Mouse (Mus musculus) monocyte, adult 5-6 weeks (primary cell): ENCODE data around the gene Tnnt3. TPM values are rescaled to one million over a fixed set of nuclear protein-coding genes. Genes with fewer than 3 reads are reported as not detected.

Experiments used
- ATAC-seq: fragments of 153-309, 156-312 bp; replicated peaks from 2 replicates; pipeline ENCODE4 v1.8.0; 2017; ENCODE audit warnings: mild to moderate bottlenecking; ENCODE audit not compliant: low TSS enrichment, insufficient number of reproducible peaks, severe bottlenecking, poor library complexity, low FRiP score
- total RNA-seq: library from RNA; stranded (forward); fragments of 200-1000, 200-491, 200-594 nt; gene quantifications from 3 replicates; pipeline ENCODE4 v1.2.3, GENCODE M21; 2017

Tnnt3 gene
- total RNA-seq, 1 experiment from 2014 or later, result 13.6 TPM

DNA sequence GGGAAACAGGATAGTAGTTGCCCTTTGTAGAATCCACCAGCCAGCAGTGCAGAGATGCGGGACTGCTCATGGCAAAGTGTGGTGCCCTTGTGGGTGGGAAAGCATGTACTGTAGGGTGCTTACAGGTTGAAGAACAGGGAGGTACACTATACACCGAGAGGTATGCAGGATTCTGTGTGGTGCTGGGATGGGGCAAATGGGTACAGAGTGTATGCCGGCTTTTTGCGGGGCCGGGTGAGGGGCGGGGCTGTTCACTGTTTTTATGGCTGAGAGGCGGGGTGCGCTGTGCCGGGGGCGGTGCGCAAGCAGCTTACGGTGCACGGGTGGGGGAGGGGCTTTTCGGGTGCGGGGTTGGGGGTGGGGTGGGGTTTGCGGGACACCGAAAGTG is 34.0 kb downstream of the Tnnt3 start, which contains the start of gene Mrpl23:
Gene Mrpl23, plus strand, starts transcription at position 16 of the 388 bp plus-strand sequence.
- ATAC-seq, result peak; percentile 19; the same call in 1 of the 2 replicates

GRCm38 (mm10) chr7:142533059-142533855 is 34.6 kb downstream of the Tnnt3 start:
- peak; percentile 65 for ATAC-seq

- ATAC-seq, result no peak
Measured at GRCm38 (mm10) chr7:142535116-142535515, 36.5 kb downstream of the Tnnt3 start.

GRCm38 (mm10) chr7:142535832-142536231 is 37.2 kb downstream of the Tnnt3 start:
- ATAC-seq, result no peak

- no peak for ATAC-seq
Measured at GRCm38 (mm10) chr7:142537181-142537580, 38.5 kb downstream of the Tnnt3 start.

DNA sequence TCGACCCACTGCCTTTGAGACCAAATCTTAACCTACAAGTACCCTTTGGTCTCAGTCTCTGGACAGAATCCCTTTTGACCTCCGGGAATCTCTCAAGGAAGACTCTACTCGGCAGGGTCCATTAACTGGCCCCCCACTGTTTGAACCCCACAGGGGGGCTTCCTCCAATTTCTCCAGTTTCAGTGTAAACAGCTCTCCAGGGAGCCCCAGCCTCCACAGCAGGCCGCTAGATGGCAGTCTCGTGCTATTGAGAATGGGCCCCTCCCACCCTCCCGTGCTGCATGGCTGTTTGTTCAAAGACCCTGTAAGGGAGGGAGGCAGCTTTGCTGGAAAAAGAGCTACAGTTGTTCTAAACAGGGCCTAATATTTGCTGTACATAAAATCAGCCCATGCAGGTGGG is 39.2 kb downstream of the Tnnt3 start:
- no peak for ATAC-seq

- ATAC-seq, result no peak
Measured at GRCm38 (mm10) chr7:142538291-142538690, 39.7 kb downstream of the Tnnt3 start.

- no peak for ATAC-seq
Measured at GRCm38 (mm10) chr7:142538766-142539165, 40.1 kb downstream of the Tnnt3 start.

DNA sequence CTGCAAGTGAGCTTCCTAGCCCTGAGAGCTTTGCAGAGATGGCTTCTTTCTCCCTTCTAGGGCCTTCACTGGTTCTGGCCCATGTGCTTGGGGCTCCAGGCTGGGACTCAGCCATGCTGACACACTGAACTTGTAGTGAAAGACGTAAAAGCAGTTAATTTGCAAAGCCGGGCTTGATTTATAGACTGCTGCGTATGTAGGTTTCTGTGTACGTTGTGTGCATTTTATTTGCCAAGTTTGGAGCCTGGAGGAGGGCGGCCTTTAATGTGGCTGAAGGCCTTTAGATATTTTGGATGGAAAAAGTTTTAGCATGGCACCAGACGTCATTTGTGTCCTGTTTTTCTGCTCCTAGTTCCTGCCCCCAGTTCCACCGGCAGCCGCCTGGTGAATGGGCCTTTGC is 41.2 kb downstream of the Tnnt3 start:
- ATAC-seq, result no peak

GRCm38 (mm10) chr7:142542771-142543303 is 44.2 kb downstream of the Tnnt3 start:
- ATAC-seq, result no peak

DNA sequence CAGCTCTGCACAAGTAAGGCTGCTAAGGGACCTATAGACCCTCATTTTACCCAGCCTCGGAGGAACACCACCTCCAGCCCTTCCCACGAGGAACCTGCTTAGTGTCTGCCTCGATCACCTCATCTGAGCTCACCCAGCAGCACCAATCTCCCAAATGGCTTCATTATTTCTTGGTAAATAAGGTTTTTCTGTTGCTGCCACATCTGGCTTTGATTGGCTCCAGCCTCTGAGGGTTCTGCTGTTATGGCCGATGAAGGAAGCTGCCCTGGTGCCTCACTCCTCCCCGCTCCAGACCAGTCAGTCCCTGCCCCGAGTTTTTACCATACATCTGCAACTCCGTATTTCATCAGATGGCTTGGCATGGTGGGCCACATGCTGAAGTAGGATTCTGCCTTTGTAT is 47.3 kb downstream of the Tnnt3 start:
- no peak for ATAC-seq

DNA sequence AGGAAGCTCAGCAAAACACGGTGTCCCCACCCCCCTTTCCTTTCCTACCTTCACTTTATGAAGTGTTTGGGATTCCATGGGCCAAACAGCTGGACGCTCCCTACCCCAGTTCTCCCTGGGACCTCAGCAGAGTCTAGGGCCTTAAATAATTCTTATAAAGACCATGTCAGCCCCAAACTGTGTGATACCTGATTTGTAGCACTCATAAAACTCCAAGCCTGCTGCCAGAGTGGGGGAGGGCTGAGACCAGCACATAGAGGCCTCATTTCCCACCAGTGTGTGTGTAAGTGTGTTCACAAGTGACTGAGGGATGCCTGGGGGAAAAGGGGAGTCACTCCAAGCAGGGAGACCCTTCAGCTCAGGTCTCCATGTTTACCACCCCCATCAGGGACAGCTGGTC is 49.2 kb downstream of the Tnnt3 start:
- no peak for ATAC-seq

DNA sequence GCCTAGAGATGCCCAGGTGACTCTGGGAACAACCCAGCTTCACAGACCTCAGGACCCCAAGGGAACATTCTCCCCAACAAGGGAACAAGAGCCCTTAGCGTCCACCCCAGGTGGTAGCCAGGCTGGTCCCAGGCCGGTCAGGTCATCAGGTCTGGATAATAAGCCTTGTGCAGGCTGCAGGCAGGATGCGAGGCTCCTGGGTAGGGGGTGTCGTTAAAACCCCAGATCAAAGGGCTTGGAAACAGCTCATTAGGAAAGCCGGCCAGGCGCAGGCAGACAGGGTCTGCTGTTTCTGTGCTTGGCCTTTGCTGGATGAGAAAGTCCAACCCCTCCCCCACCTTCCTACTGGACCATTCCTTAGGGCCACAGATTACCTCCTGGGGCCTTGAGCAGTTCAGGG is 50.1 kb downstream of the Tnnt3 start:
- no peak for ATAC-seq

- ATAC-seq, result no peak
Measured at GRCm38 (mm10) chr7:142549941-142550763, 51.5 kb downstream of the Tnnt3 start.

DNA sequence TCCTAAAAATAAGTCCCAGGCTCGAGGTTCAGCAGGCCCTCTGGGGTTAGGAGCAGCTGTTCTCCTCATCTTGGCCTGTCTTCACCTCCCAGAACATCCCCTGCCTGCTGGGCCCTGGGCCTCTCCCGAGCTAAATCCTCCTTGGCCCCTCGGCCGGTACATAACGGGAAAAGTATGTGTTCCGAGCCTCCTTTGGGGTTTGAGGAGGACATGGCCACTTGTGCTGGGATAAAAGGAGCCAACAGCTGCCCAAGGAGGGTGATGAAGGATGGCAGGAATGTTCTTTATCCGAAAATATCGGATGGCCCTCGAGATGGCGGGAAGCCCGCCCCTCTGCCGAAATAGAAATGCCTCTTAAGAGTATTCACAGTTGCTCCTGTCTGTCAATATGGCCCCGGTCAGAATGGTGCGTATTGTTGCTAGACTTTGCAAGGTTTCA is 52.3 kb downstream of the Tnnt3 start:
- no peak for ATAC-seq

- no peak for ATAC-seq
Measured at GRCm38 (mm10) chr7:142551691-142552090, 53.1 kb downstream of the Tnnt3 start.

DNA sequence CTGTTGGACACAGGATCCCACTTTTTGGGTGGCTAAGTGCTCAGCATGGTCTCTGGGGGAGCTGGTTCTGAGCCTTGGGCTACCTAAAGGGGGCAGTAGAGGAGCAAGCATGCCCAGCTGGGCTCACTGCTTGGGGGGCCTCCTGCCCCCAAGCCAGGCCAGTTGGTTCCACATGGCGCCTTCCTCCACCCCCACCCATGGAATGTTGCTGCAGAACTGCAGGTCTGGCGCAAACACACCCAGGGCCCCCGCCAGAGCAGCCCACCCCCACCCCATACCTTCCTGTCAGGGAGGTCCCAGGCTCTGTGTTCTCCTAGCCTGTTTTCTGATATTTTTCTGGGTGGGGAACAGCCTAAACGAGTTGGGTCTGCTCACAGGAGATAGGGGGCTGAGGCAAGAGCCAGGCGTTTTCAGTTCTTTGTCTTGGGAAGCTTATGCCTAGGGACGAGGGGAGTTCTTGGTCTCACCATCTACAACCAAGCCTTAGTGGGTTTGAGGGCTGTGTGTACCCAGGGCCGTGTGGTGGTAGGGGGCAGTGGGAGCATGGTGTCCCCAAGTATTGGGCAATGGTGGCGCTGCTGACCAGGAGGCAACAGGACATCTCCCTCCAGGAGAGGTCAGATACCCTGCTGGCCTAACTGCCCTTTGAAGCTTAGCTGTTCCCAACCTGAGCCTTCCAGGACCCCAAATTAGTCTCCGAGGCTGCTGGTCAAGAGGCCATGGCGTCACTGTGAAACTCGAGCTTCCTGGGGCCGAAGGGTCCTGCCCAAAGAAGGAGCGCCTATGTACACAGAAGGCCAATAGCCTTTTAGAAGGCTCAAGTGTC is 54.2 kb downstream of the Tnnt3 start:
- no peak for ATAC-seq

- no peak for ATAC-seq
Measured at GRCm38 (mm10) chr7:142553417-142554335, 55.0 kb downstream of the Tnnt3 start.
